Mouse (Mus musculus) hindbrain, postnatal 0 days (tissue): Measurements from ENCODE around the gene Vamp4. TPM values are rescaled to one million over a fixed set of nuclear protein-coding genes. Genes with fewer than 3 reads are reported as not detected.
A peak's percentile ranks its signal among the peaks of the same experiment; 100 is the strongest.

Experiments used
- ATAC-seq: fragments of 200-750 bp; cut with Nextera tagmentation; 2 replicates; pipeline ENCODE4 v1.8.0; 2017; ENCODE audit warnings: mild to moderate bottlenecking, moderate TSS enrichment, moderate library complexity
- DNase-seq: peaks from one replicate; pipeline ENCODE4 v3.0.0-alpha.2; 2015; ENCODE audit warnings: low spot score
- H3K27ac ChIP-seq: fragments of 300-500 bp; sonication (generic); 2 replicates; pipeline ENCODE4 v1.5.1; 2014; ENCODE audit warnings: mild to moderate bottlenecking
- H3K27me3 ChIP-seq: fragments of 300-500 bp; sonication (generic); 2 replicates; pipeline ENCODE4 v1.6.1; 2014; ENCODE audit warnings: low read length, mixed read lengths; ENCODE audit not compliant: insufficient read depth
- H3K36me3 ChIP-seq: fragments of 300-500 bp; sonication (generic); 2 replicates; pipeline ENCODE4 v1.6.1; 2014; ENCODE audit warnings: low read length, mixed read lengths; ENCODE audit not compliant: insufficient read depth
- H3K4me1 ChIP-seq: fragments of 300-500 bp; sonication (generic); 2 replicates; pipeline ENCODE4 v1.6.1; 2014; ENCODE audit warnings: antibody characterized with exemption, low read length, mixed read lengths; ENCODE audit not compliant: insufficient read depth
- H3K4me2 ChIP-seq: fragments of 300-500 bp; sonication (generic); 2 replicates; pipeline ENCODE4 v1.6.1; 2014; ENCODE audit warnings: low read depth, mild to moderate bottlenecking, low read length, moderate library complexity, mixed read lengths
- H3K4me3 ChIP-seq: fragments of 300-500 bp; sonication (generic); 2 replicates; pipeline ENCODE4 v1.5.1; 2014; ENCODE audit warnings: low read length
- H3K9ac ChIP-seq: fragments of 300-500 bp; sonication (generic); replicated peaks from 2 replicates; pipeline ENCODE4 v1.6.1; 2014; ENCODE audit warnings: mild to moderate bottlenecking, low read length, moderate library complexity, mixed read lengths
- H3K9me3 ChIP-seq: fragments of 300-500 bp; sonication (generic); 2 replicates; pipeline ENCODE4 v1.6.1; 2016; ENCODE audit warnings: low read length, mixed read lengths
- CTCF ChIP-seq: IDR thresholded peaks from 2 replicates; pipeline ENCODE4 v1.5.1; 2016; ENCODE audit warnings: antibody characterized with exemption, control low read depth, low read depth
- WGBS: fragments of 180-500 bp; shearing (Covaris S2); extraction: QIAGEN DNeasy Blood & Tissue Kit; methylation state at CpG from one replicate; pipeline ENCODE4 v1.1.7; 2014; 5-methylcytosine and 5-hydroxymethylcytosine counted together
- polyA plus RNA-seq: library from polyadenylated mRNA; unstranded; fragments of >200 nt; fragmentation: Nextera tagmentation; extraction: Ambion mirVana; gene quantifications from 2 replicates; pipeline ENCODE4 v1.2.1, GENCODE M21; 2015
- total RNA-seq: library from RNA; depleted of rRNA; stranded (reverse); fragments of >200 nt; gene quantifications from 2 replicates; pipeline ENCODE4 v1.2.3, GENCODE M21; 2014

The Vamp4 gene
- total and polyA plus RNA-seq, 2 experiments from 2014 or later: 24.7 to 77.7 TPM

- Histone ChIP-seq H3K9ac (no peak overlapping the region), H3K27ac (no peak overlapping the region), H3K36me3 (no peaks in the 10 kb centered on the region), H3K4me2 (no peak overlapping the region), H3K9me3 (0 out of 2 replicates have a peak, but pooled peaks cover 2% of the 10 kb centered on the region), H3K4me1 (no peaks in the 10 kb centered on the region), H3K4me3 (no peak overlapping the region), H3K27me3 (no peaks in the 10 kb centered on the region)
- 65% methylated on average over 3 of the region's 3 CpGs for WGBS
- TF ChIP-seq CTCF: no peak
- DNase-seq (no peak), ATAC-seq (no peak)
These were observed 66.2 kb downstream of the Vamp4 start for GRCm38 (mm10) chr1:162636516-162636915.

GRCm38 (mm10) chr1:162638535-162638934 is 68.2 kb downstream of the Vamp4 start:
- ATAC-seq: no peak
- Histone ChIP-seq H3K36me3 (no peaks in the 10 kb centered on the region), H3K9ac (no peak overlapping the region), H3K27ac (no peak overlapping the region), H3K4me2 (no peak overlapping the region), H3K4me3 (no peak overlapping the region), H3K9me3 (0 out of 2 replicates have a peak, but pooled peaks cover 2% of the 10 kb centered on the region), H3K27me3 (no peaks in the 10 kb centered on the region), H3K4me1 (no peaks in the 10 kb centered on the region)
- DNase-seq: no peak
- WGBS: 86% methylated on average over 4 of the region's 4 CpGs
- no peak for TF ChIP-seq CTCF

GRCm38 (mm10) chr1:162639051-162639750 is 68.9 kb downstream of the Vamp4 start, which contains the start of gene Myoc:
Gene Myoc (plus strand): TSS chr1:162639155.
- Histone ChIP-seq H3K4me3 (no peak within 1 kb of the TSS), H3K36me3 (no peaks in the 10 kb centered on the region), H3K4me1 (no peaks in the 10 kb centered on the region), H3K27ac (no peak within 1 kb of the TSS), H3K9ac (no peak within 1 kb of the TSS), H3K9me3 (0 out of 2 replicates have a peak, but pooled peaks cover 2% of the 10 kb centered on the region), H3K27me3 (no peaks in the 10 kb centered on the region), H3K4me2 (no peak within 1 kb of the TSS)
- ATAC-seq (no peak), DNase-seq (no peak)
- WGBS: 70% methylated on average over 10 of the region's 10 CpGs
- TF ChIP-seq CTCF: no peak

- H3K9ac ChIP-seq: no peak overlapping the region
- H3K9me3 ChIP-seq: no peaks in the 10 kb centered on the region
- H3K4me2 ChIP-seq: no peak overlapping the region
- TF ChIP-seq CTCF: no peak
- no peak overlapping the region for H3K27ac ChIP-seq
- ATAC-seq (no peak), DNase-seq (peak; percentile 29)
- 64% methylated on average over 1 of the region's 1 CpGs for WGBS
- H3K4me1 ChIP-seq: no peaks in the 10 kb centered on the region
- no peaks in the 10 kb centered on the region for H3K36me3 ChIP-seq
- no peaks in the 10 kb centered on the region for H3K27me3 ChIP-seq
- H3K4me3 ChIP-seq: no peak overlapping the region
These were observed 69.5 kb downstream of the Vamp4 start for GRCm38 (mm10) chr1:162639861-162640260.

GRCm38 (mm10) chr1:162642591-162642990 is 72.3 kb downstream of the Vamp4 start:
- WGBS: 66% methylated on average over 3 of the region's 3 CpGs
- Histone ChIP-seq H3K4me1 (no peaks in the 10 kb centered on the region), H3K9me3 (no peaks in the 10 kb centered on the region), H3K27ac (no peak overlapping the region), H3K4me2 (no peak overlapping the region), H3K36me3 (no peaks in the 10 kb centered on the region), H3K9ac (no peak overlapping the region), H3K27me3 (no peaks in the 10 kb centered on the region), H3K4me3 (no peak overlapping the region)
- DNase-seq (no peak), ATAC-seq (peak; percentile 13; the same call in 1 of the 2 replicates)
- TF ChIP-seq CTCF: no peak

GRCm38 (mm10) chr1:162643752-162644151 is 73.4 kb downstream of the Vamp4 start:
- Histone ChIP-seq H3K4me2 (no peak overlapping the region), H3K27me3 (no peaks in the 10 kb centered on the region), H3K9me3 (no peaks in the 10 kb centered on the region), H3K9ac (no peak overlapping the region), H3K4me3 (no peak overlapping the region), H3K27ac (no peak overlapping the region), H3K4me1 (no peaks in the 10 kb centered on the region), H3K36me3 (no peaks in the 10 kb centered on the region)
- TF ChIP-seq CTCF: no peak
- ATAC-seq: peak; percentile 79
- 29% methylated on average over 4 of the region's 4 CpGs for WGBS
- peak; percentile 77 for DNase-seq

- H3K4me1 ChIP-seq: no peaks in the 10 kb centered on the region
- no peak overlapping the region for H3K27ac ChIP-seq
- no peak overlapping the region for H3K9ac ChIP-seq
- H3K4me3 ChIP-seq: no peak overlapping the region
- DNase-seq (peak; percentile 16), ATAC-seq (peak; percentile 52; the same call in 1 of the 2 replicates)
- H3K36me3 ChIP-seq: no peaks in the 10 kb centered on the region
- H3K9me3 ChIP-seq: no peaks in the 10 kb centered on the region
- 77% methylated on average over 10 of the region's 10 CpGs for WGBS
- H3K27me3 ChIP-seq: no peaks in the 10 kb centered on the region
- TF ChIP-seq CTCF: peak; percentile 36
- no peak overlapping the region for H3K4me2 ChIP-seq
These were observed 75.9 kb downstream of the Vamp4 start for GRCm38 (mm10) chr1:162646083-162646686.
